Mouse (Mus musculus) limb, embryonic 11.5 days (tissue): ENCODE measurements around the gene Ppp3ca. TPM values are rescaled to one million over a fixed set of nuclear protein-coding genes. Genes with fewer than 3 reads are reported as not detected.

Experiments used
- ATAC-seq: fragments of 200-750 bp; cut with Nextera tagmentation; 2 replicates; pipeline ENCODE4 v1.8.0; 2017; ENCODE audit warnings: low read depth; ENCODE audit not compliant: insufficient number of reproducible peaks, low FRiP score, low TSS enrichment
- DNase-seq: peaks from one replicate; pipeline ENCODE4 v3.0.0-alpha.2; 2015; ENCODE audit warnings: low spot score
- H3K27ac ChIP-seq: fragments of 300-500 bp; sonication (generic); replicated peaks from 2 replicates; pipeline ENCODE4 v1.5.1; 2014; ENCODE audit warnings: low read depth, mild to moderate bottlenecking, low read length
- H3K27me3 ChIP-seq: fragments of 300-500 bp; sonication (generic); 2 replicates; pipeline ENCODE4 v1.6.1; 2014; ENCODE audit warnings: mild to moderate bottlenecking, low read length, mixed read lengths; ENCODE audit not compliant: control insufficient read depth, insufficient read depth
- H3K36me3 ChIP-seq: fragments of 300-500 bp; sonication (generic); 2 replicates; pipeline ENCODE4 v1.6.1; 2014; ENCODE audit warnings: mild to moderate bottlenecking, low read length, moderate library complexity, mixed read lengths; ENCODE audit not compliant: control insufficient read depth, insufficient read depth
- H3K4me1 ChIP-seq: fragments of 300-500 bp; sonication (generic); 2 replicates; pipeline ENCODE4 v1.6.1; 2014; ENCODE audit warnings: low read length, mixed read lengths; ENCODE audit not compliant: control insufficient read depth, insufficient read depth
- H3K4me2 ChIP-seq: fragments of 300-500 bp; sonication (generic); 2 replicates; pipeline ENCODE4 v1.6.1; 2014; ENCODE audit warnings: low read depth, mild to moderate bottlenecking, moderate library complexity; ENCODE audit not compliant: severe bottlenecking
- H3K4me3 ChIP-seq: fragments of 300-500 bp; sonication (generic); 2 replicates; pipeline ENCODE4 v1.5.1; 2014; ENCODE audit warnings: low read depth, low read length
- H3K9ac ChIP-seq: fragments of 300-500 bp; sonication (generic); 2 replicates; pipeline ENCODE4 v1.6.1; 2014; ENCODE audit warnings: mild to moderate bottlenecking, low read length
- H3K9me3 ChIP-seq: fragments of 300-500 bp; sonication (generic); 2 replicates; pipeline ENCODE4 v1.6.1; 2016; ENCODE audit warnings: low read length; ENCODE audit not compliant: control insufficient read depth
- WGBS: fragments of 180-500 bp; shearing (Covaris S2); extraction: QIAGEN DNeasy Blood & Tissue Kit; methylation state at CpG from one replicate; pipeline ENCODE4 v1.1.7; 2014; 5-methylcytosine and 5-hydroxymethylcytosine counted together
- polyA plus RNA-seq: library from polyadenylated mRNA; unstranded; fragments of >200 nt; fragmentation: Nextera tagmentation; extraction: Ambion mirVana; gene quantifications from 2 replicates; pipeline ENCODE4 v1.2.1, GENCODE M21; 2014

Ppp3ca gene
- polyA plus RNA-seq, 1 experiment from 2014 or later = 72.7 TPM

DNA sequence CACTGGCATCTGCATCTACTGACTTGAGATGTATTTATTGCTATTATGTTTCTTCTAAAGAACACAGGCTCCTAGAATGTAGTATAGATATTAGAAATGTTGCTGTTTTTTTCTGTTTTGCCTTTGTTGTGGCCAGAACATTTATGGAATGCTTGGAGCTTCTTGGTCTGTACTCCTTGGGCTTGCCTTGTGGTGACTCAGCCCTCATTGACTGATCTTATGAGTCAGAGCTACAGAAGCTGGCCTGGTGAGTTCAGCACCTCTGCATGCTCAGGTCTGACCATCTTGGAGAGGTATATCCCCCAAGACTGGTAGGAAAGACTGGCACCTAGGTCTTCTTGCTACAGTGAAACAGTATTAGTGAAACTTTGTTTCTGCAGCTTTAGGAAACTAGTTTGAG, 52.6 kb downstream of the Ppp3ca start:
- Histone ChIP-seq H3K4me2 (no peak overlapping the region), H3K27ac (no peak overlapping the region), H3K36me3 (no peaks in the 10 kb centered on the region), H3K27me3 (no peaks in the 10 kb centered on the region), H3K4me1 (peaks cover 21% of the 10 kb centered on the region), H3K9ac (no peak overlapping the region), H3K9me3 (no peaks in the 10 kb centered on the region), H3K4me3 (no peak overlapping the region)
- DNase-seq = no peak
- no peak for ATAC-seq

DNA sequence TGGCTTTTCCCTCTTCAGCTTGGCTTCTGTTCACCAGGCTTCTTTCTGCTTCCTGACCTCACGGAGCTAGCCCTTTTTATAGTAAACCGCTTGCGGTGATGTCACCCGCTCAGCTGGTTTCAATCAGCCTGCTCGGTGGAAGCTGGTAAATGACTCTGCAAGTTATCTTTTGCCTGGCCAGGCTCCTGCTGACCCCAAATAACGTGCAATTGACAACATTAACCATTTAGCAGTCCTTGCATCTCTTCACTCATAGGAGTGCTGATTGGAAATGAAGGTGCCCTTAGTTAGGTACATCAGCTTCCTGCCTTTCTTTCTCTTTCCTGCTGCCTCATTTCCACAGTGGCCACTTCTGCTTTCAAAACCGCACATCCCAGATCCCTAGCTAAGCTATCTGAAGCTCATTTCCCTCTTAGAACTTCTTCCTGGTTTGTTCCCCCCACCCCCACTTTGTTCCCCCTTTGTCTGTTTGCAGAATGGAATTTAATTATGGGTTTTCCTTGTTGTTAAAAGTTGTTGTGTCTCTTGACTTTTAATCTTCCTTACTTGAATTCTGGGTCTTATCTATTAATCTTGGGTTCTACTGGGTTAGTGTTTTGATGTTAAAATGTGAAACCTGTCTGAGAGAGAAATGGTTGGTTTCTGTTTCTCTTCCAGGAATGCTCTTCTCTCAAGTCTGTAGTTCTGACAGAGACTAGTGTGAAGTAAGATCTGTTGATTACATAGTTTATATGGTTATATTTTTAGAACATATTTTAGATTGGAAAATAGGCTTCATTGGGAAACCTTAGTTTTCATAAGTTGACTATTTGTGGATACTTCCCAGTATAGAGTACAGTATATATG, 55.6 kb downstream of the Ppp3ca start:
- ATAC-seq = no peak
- Histone ChIP-seq H3K4me1 (peaks cover 17% of the 10 kb centered on the region), H3K9me3 (no peaks in the 10 kb centered on the region), H3K36me3 (no peaks in the 10 kb centered on the region), H3K4me2 (no peak overlapping the region), H3K27me3 (no peaks in the 10 kb centered on the region), H3K4me3 (no peak overlapping the region), H3K27ac (no peak overlapping the region), H3K9ac (no peak overlapping the region)
- DNase-seq = peak; percentile 81
- WGBS = 12% methylated on average over 7 of the region's 7 CpGs

DNA sequence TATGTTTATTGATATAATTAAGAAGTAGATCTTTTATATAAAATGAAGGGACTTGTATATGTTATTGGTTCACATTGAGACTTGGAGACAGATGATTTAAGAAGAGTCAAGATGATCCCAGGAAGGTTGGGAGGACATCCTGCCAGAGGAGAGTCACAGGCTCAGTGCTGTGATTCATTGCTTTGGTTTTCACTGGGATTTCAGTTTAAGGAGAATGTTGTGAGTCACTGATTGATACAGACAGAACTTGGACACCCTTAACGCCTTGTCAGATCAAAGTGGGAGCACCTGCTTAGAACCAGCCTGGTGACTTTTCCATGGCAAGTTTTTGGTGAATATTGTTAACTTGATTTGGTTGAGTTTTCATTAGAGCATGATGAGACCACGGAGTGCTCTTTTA, 58.0 kb downstream of the Ppp3ca start:
- no peaks in the 10 kb centered on the region for H3K9me3 ChIP-seq
- H3K9ac ChIP-seq = no peak overlapping the region
- no peak overlapping the region for H3K4me3 ChIP-seq
- no peak overlapping the region for H3K4me2 ChIP-seq
- no peaks in the 10 kb centered on the region for H3K36me3 ChIP-seq
- no peak overlapping the region for H3K27ac ChIP-seq
- DNase-seq (no peak), ATAC-seq (no peak)
- no peaks in the 10 kb centered on the region for H3K27me3 ChIP-seq
- H3K4me1 ChIP-seq = peaks cover 10% of the 10 kb centered on the region
- WGBS = 89% methylated on average over 2 of the region's 2 CpGs

DNA sequence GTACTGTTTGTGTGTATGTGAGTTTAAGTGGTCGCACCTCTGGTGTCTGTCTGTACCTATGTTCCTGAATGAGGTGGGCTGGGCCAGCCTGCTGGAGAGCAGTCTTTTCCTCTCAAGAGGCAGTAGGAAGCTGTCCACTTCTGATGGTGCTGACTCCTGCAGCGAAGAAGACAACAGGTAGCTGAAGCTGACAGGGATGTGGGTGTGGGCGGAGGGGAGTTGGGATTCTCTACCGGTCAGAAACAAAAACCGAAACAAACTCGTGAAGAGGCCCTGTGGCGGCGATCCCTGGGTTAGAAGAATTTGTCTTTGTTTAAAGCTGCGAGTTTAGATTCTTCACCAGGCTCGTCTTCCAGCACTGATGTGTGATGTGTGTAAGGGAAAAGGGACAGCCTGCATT, 60.1 kb downstream of the Ppp3ca start:
- no peaks in the 10 kb centered on the region for H3K36me3 ChIP-seq
- H3K9me3 ChIP-seq = no peaks in the 10 kb centered on the region
- no peak overlapping the region for H3K9ac ChIP-seq
- no peak overlapping the region for H3K27ac ChIP-seq
- ATAC-seq (no peak), DNase-seq (no peak)
- no peak overlapping the region for H3K4me2 ChIP-seq
- H3K27me3 ChIP-seq = no peaks in the 10 kb centered on the region
- H3K4me3 ChIP-seq = no peak overlapping the region
- peaks cover 8% of the 10 kb centered on the region for H3K4me1 ChIP-seq
- 61% methylated on average over 10 of the region's 10 CpGs for WGBS

DNA sequence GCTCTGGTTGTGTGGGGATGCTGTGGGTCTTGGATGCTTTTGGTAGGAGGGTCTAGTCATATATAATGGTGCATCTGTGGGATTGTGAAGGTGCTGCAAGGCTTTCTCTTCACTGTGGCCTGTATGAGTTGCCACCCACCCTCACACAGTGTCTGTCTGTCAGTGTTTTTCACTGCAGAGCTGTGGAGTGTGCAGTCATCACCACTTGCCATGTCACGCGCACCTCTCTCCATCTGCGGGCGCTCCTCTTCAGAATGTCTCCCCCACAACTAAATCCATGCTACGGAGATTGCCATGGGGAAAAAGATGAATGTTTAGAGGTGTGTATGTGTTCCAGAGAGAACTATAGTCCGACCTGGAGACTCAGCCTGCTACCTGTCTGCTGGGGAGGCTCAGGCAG, 61.7 kb downstream of the Ppp3ca start:
- H3K9ac ChIP-seq = no peak overlapping the region
- H3K27me3 ChIP-seq = no peaks in the 10 kb centered on the region
- 91% methylated on average over 6 of the region's 6 CpGs for WGBS
- no peak overlapping the region for H3K27ac ChIP-seq
- DNase-seq (no peak), ATAC-seq (no peak)
- no peak overlapping the region for H3K4me3 ChIP-seq
- H3K36me3 ChIP-seq = no peaks in the 10 kb centered on the region
- H3K4me2 ChIP-seq = no peak overlapping the region
- peaks cover 8% of the 10 kb centered on the region for H3K4me1 ChIP-seq
- H3K9me3 ChIP-seq = no peaks in the 10 kb centered on the region

DNA sequence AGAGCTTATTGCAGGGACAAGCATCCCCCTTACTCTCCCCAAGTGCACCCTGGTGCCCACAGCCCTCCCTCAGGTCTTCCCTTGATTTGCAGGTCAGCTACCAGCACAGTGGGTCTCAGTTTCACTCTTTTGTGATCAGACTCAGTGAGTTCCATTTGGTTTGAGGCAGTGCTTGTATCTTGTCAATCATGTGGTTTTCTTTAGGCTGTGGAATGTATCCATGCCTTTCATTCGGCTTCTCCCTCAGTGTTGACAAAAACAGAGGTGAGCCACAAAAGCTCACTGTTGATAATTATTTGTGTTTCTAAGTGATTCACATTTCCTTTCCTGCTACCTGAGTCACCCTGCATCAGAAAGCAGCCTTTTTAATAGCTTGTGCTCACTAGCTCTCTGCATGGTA, 66.1 kb downstream of the Ppp3ca start:
- Histone ChIP-seq H3K4me3 (no peak overlapping the region), H3K9me3 (no peaks in the 10 kb centered on the region), H3K4me2 (no peak overlapping the region), H3K4me1 (peaks cover 8% of the 10 kb centered on the region), H3K36me3 (no peaks in the 10 kb centered on the region), H3K27me3 (no peaks in the 10 kb centered on the region), H3K27ac (no peak overlapping the region), H3K9ac (no peak overlapping the region)
- 60% methylated on average over 1 of the region's 1 CpGs for WGBS
- ATAC-seq = no peak
- no peak for DNase-seq

DNA sequence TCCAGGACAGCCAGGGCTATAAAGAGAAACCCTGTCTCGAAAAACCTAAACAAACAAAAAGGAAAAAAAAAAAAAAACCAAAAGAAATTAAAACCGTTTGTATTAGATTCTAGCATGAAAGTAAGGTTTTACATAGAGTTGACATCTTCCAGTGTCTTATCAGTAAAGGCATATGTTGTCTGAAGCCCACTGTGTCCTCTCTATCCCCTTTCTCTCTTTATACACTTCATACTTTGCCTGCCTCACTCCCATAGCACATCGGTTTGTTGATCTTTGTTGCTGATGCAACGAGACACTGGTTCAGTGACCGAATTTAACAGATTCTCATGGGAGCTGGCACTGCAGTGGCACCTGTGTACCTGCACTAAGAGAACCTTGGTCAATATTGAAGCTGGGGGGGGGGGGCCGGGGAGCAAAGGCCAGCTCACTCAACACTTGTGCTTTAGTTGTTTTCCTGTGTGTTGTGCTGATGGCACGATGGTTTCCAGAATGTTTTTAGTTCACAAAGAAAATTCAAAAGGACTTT, 66.9 kb downstream of the Ppp3ca start:
- H3K27me3 ChIP-seq = no peaks in the 10 kb centered on the region
- H3K4me2 ChIP-seq = no peak overlapping the region
- no peaks in the 10 kb centered on the region for H3K9me3 ChIP-seq
- H3K36me3 ChIP-seq = no peaks in the 10 kb centered on the region
- H3K4me3 ChIP-seq = no peak overlapping the region
- WGBS = 85% methylated on average over 7 of the region's 7 CpGs
- H3K9ac ChIP-seq = no peak overlapping the region
- ATAC-seq (no peak), DNase-seq (no peak)
- peaks cover 7% of the 10 kb centered on the region for H3K4me1 ChIP-seq
- H3K27ac ChIP-seq = no peak overlapping the region

DNA sequence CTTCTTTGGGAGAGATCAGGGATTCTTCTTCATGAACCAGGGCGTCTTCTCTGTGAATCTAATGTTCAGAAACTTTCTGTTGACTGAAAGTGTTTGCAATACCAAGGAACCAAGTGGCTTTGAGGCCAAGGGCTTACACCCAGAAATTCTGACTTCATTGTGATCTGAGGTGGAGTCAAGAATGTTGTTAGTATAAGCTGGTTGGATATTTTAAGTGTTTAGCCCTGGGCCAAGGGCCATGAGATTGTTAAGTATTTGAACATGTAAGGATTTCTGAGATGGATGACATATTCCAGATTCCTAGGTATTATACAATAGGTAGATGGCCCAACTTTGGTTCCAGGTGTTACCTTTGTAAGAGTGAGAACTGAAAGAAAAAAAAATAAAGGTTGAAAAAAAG, 68.5 kb downstream of the Ppp3ca start:
- H3K9ac ChIP-seq = no peak overlapping the region
- H3K36me3 ChIP-seq = no peaks in the 10 kb centered on the region
- H3K4me3 ChIP-seq = no peak overlapping the region
- H3K27ac ChIP-seq = no peak overlapping the region
- H3K9me3 ChIP-seq = no peaks in the 10 kb centered on the region
- DNase-seq (no peak), ATAC-seq (no peak)
- WGBS = 94% methylated on average over 1 of the region's 1 CpGs
- H3K27me3 ChIP-seq = no peaks in the 10 kb centered on the region
- H3K4me2 ChIP-seq = no peak overlapping the region
- peaks cover 7% of the 10 kb centered on the region for H3K4me1 ChIP-seq

DNA sequence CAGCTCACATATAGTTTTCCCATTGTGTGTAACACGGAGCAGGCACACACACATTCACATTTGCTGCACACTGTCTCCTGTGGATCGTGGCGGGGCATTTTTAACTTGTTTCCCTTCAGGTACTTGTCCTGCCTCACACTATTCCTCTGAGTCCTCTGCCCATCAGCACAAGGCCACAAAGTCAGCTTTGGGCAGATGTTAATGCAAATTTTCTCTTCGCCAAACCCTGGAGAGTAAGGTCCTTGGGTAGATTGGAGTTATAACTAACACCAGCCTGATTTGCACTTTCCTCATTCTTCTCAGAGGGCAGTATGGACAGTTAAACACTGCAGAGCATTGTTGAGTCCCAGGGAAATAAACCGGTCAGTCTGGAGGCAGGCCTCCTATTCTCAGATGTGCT, 69.0 kb downstream of the Ppp3ca start:
- ATAC-seq = no peak
- 92% methylated on average over 5 of the region's 5 CpGs for WGBS

More for the DNA sequence above, 69.0 kb downstream of the Ppp3ca start:
- DNase-seq = no peak
- no peak overlapping the region for H3K4me3 ChIP-seq
- peaks cover 7% of the 10 kb centered on the region for H3K4me1 ChIP-seq
- no peaks in the 10 kb centered on the region for H3K27me3 ChIP-seq
- H3K4me2 ChIP-seq = no peak overlapping the region
- H3K9me3 ChIP-seq = no peaks in the 10 kb centered on the region
- no peak overlapping the region for H3K27ac ChIP-seq
- H3K36me3 ChIP-seq = no peaks in the 10 kb centered on the region
- H3K9ac ChIP-seq = no peak overlapping the region
